Mouse (Mus musculus) midbrain, postnatal 0 days (tissue): ENCODE results near the gene Esf1. TPM values are rescaled to one million over a fixed set of nuclear protein-coding genes. Genes with fewer than 3 reads are reported as not detected.
A peak's percentile ranks its signal among the peaks of the same experiment; 100 is the strongest.
"Not testable (repeated sequence)": the region's sequence is repeated elsewhere in the genome, so short reads cannot be mapped to it uniquely, and the experiment has no call there.

Experiments
- ATAC-seq: fragments of 200-750 bp; cut with Nextera tagmentation; 2 replicates; pipeline ENCODE4 v1.8.0; 2017; ENCODE audit warnings: moderate number of reproducible peaks, mild to moderate bottlenecking, moderate TSS enrichment, moderate library complexity; ENCODE audit not compliant: low FRiP score
- DNase-seq: peaks from one replicate; pipeline ENCODE4 v3.0.0-alpha.2; 2015; ENCODE audit warnings: low spot score
- H3K27ac ChIP-seq: fragments of 300-500 bp; sonication (generic); 2 replicates; pipeline ENCODE4 v1.5.1; 2014; ENCODE audit warnings: low read depth, mild to moderate bottlenecking, low read length, mixed read lengths
- H3K27me3 ChIP-seq: fragments of 300-500 bp; sonication (generic); 2 replicates; pipeline ENCODE4 v1.6.1; 2014; ENCODE audit warnings: low read length, control low read depth, mixed read lengths; ENCODE audit not compliant: insufficient read depth
- H3K36me3 ChIP-seq: fragments of 300-500 bp; sonication (generic); 2 replicates; pipeline ENCODE4 v1.6.1; 2014; ENCODE audit warnings: low read length, control low read depth, mixed read lengths; ENCODE audit not compliant: insufficient read depth
- H3K4me1 ChIP-seq: fragments of 300-500 bp; sonication (generic); 2 replicates; pipeline ENCODE4 v1.6.1; 2014; ENCODE audit warnings: mild to moderate bottlenecking, control low read depth, antibody characterized with exemption, low read length, mixed read lengths; ENCODE audit not compliant: insufficient read depth
- H3K4me2 ChIP-seq: fragments of 300-500 bp; sonication (generic); 2 replicates; pipeline ENCODE4 v1.6.1; 2014; ENCODE audit warnings: low read depth, mild to moderate bottlenecking, low read length, mixed read lengths; ENCODE audit not compliant: poor library complexity, severe bottlenecking
- H3K4me3 ChIP-seq: fragments of 300-500 bp; sonication (generic); 2 replicates; pipeline ENCODE4 v1.5.1; 2014; ENCODE audit warnings: low read depth, mild to moderate bottlenecking, low read length, moderate library complexity
- H3K9ac ChIP-seq: fragments of 300-500 bp; sonication (generic); replicated peaks from 2 replicates; pipeline ENCODE4 v1.6.1; 2014; ENCODE audit warnings: mild to moderate bottlenecking, low read length, moderate library complexity, mixed read lengths; ENCODE audit not compliant: poor library complexity, severe bottlenecking
- H3K9me3 ChIP-seq: fragments of 300-500 bp; sonication (generic); 2 replicates; pipeline ENCODE4 v1.6.1; 2016; ENCODE audit warnings: low read length, control low read depth
- CTCF ChIP-seq: IDR thresholded peaks from 2 replicates; pipeline ENCODE4 v1.5.1; 2016; ENCODE audit warnings: antibody characterized with exemption, mild to moderate bottlenecking
- WGBS: fragments of 180-500 bp; shearing (Covaris S2); extraction: QIAGEN DNeasy Blood & Tissue Kit; methylation state at CpG from one replicate; pipeline ENCODE4 v1.1.7; 2014; 5-methylcytosine and 5-hydroxymethylcytosine counted together
- polyA plus RNA-seq: library from polyadenylated mRNA; unstranded; fragments of >200 nt; fragmentation: Nextera tagmentation; extraction: Ambion mirVana; gene quantifications from 2 replicates; pipeline ENCODE4 v1.2.1, GENCODE M21; 2015
- total RNA-seq: library from RNA; depleted of rRNA; stranded (reverse); fragments of >200 nt; gene quantifications from 2 replicates; pipeline ENCODE4 v1.2.3, GENCODE M21; 2014

The Esf1 gene
- total and polyA plus RNA-seq, 2 experiments from 2014 or later: 6.4 to 17.2 TPM

GRCm38 (mm10) chr2:140200713-140201112 is 30.3 kb upstream of the Esf1 start:
- H3K4me2 ChIP-seq: no peak overlapping the region
- H3K27ac ChIP-seq: no peak overlapping the region
- H3K4me3 ChIP-seq: no peak overlapping the region
- ATAC-seq (no peak), DNase-seq (peak; percentile 47)
- H3K27me3 ChIP-seq: no peaks in the 10 kb centered on the region
- no peak overlapping the region for H3K9ac ChIP-seq
- TF ChIP-seq CTCF: peak; percentile 72
- H3K9me3 ChIP-seq: no peaks in the 10 kb centered on the region
- 84% methylated on average over 2 of the region's 2 CpGs for WGBS
- no peaks in the 10 kb centered on the region for H3K4me1 ChIP-seq
- peaks cover 32% of the 10 kb centered on the region for H3K36me3 ChIP-seq

GRCm38 (mm10) chr2:140185685-140186210 is 15.4 kb upstream of the Esf1 start:
- not testable (repeated sequence) for H3K4me3 ChIP-seq, H3K9me3 ChIP-seq, ATAC-seq, H3K4me1 ChIP-seq, H3K4me2 ChIP-seq, H3K9ac ChIP-seq, H3K27ac ChIP-seq, H3K27me3 ChIP-seq
- DNase-seq: peak; percentile 9
- 90% methylated on average over 3 of the region's 3 CpGs for WGBS
- H3K36me3 ChIP-seq: peaks cover 35% of the 10 kb centered on the region
- peak; percentile 46 for TF ChIP-seq CTCF

- Histone ChIP-seq H3K27ac (peak overlapping the region; percentile 59), H3K4me1 (peaks cover 3% of the 10 kb centered on the region), H3K27me3 (no peaks in the 10 kb centered on the region), H3K9me3 (no peaks in the 10 kb centered on the region), H3K36me3 (no peaks in the 10 kb centered on the region), H3K9ac (peak overlapping the region; percentile 73), H3K4me3 (peak overlapping the region; percentile 77), H3K4me2 (peak overlapping the region; percentile 85)
- 7% methylated on average over 28 of the region's 28 CpGs for WGBS
- no peak for TF ChIP-seq CTCF
- ATAC-seq (peak; percentile 84), DNase-seq (peak; percentile 6)
Measured at GRCm38 (mm10) chr2:140170803-140171553, 614 bp upstream of the Esf1 start.

- Histone ChIP-seq H3K36me3 (peaks cover 3% of the 10 kb centered on the region; the same call in 1 of the 2 replicates), H3K9ac (no peak overlapping the region), H3K4me2 (no peak overlapping the region), H3K9me3 (no peaks in the 10 kb centered on the region), H3K27me3 (no peaks in the 10 kb centered on the region), H3K27ac (no peak overlapping the region), H3K4me1 (peaks cover 3% of the 10 kb centered on the region), H3K4me3 (no peak overlapping the region)
- ATAC-seq: no peak
- DNase-seq: no peak
- TF ChIP-seq CTCF: no peak
- 88% methylated on average over 1 of the region's 1 CpGs for WGBS
Measured at GRCm38 (mm10) chr2:140169057-140169456, 1.3 kb downstream of the Esf1 start.

GRCm38 (mm10) chr2:140163351-140163854 is 7.0 kb downstream of the Esf1 start:
- TF ChIP-seq CTCF: no peak
- no peak overlapping the region for H3K4me3 ChIP-seq
- H3K9me3 ChIP-seq: no peaks in the 10 kb centered on the region
- no peak overlapping the region for H3K4me2 ChIP-seq
- no peak overlapping the region for H3K9ac ChIP-seq
- no peaks in the 10 kb centered on the region for H3K27me3 ChIP-seq
- 95% methylated on average over 5 of the region's 5 CpGs for WGBS
- H3K27ac ChIP-seq: no peak overlapping the region
- H3K4me1 ChIP-seq: no peaks in the 10 kb centered on the region
- peaks cover 13% of the 10 kb centered on the region for H3K36me3 ChIP-seq
- ATAC-seq (no peak), DNase-seq (no peak)

GRCm38 (mm10) chr2:140159186-140159730 is 11.1 kb downstream of the Esf1 start:
- DNase-seq: peak; percentile 63
- ATAC-seq: no peak

GRCm38 (mm10) chr2:140151743-140152142 is 18.6 kb downstream of the Esf1 start, which contains the start of gene Gm17374:
Gene Gm17374, plus strand, starts transcription at chr2:140152043.
- H3K27me3 ChIP-seq, DNase-seq, H3K27ac ChIP-seq, H3K36me3 ChIP-seq, H3K9me3 ChIP-seq, H3K9ac ChIP-seq, ATAC-seq, H3K4me2 ChIP-seq, H3K4me3 ChIP-seq, H3K4me1 ChIP-seq: not testable (repeated sequence)
- 92% methylated on average over 4 of the region's 4 CpGs for WGBS

More at GRCm38 (mm10) chr2:140159186-140159730, 11.1 kb downstream of the Esf1 start:
- H3K4me3 ChIP-seq: no peak overlapping the region
- H3K36me3 ChIP-seq: peaks cover 21% of the 10 kb centered on the region
- 76% methylated on average over 3 of the region's 3 CpGs for WGBS
- no peaks in the 10 kb centered on the region for H3K4me1 ChIP-seq
- H3K27ac ChIP-seq: no peak overlapping the region
- TF ChIP-seq CTCF: peak; percentile 78
- no peaks in the 10 kb centered on the region for H3K9me3 ChIP-seq
- no peak overlapping the region for H3K4me2 ChIP-seq
- H3K9ac ChIP-seq: no peak overlapping the region
- H3K27me3 ChIP-seq: no peaks in the 10 kb centered on the region
